Mouse (Mus musculus) embryonic facial prominence, embryonic 11.5 days (tissue): ENCODE results near the gene Esp3. TPM values are rescaled to one million over a fixed set of nuclear protein-coding genes. Genes with fewer than 3 reads are reported as not detected.
"Not testable (repeated sequence)": the region's sequence is repeated elsewhere in the genome, so short reads cannot be mapped to it uniquely, and the experiment has no call there.

ENCODE experiments used
- ATAC-seq: fragments of 200-750 bp; cut with Nextera tagmentation; replicated peaks from 2 replicates; pipeline ENCODE4 v1.8.0; 2017; ENCODE audit warnings: low read depth; ENCODE audit not compliant: insufficient number of reproducible peaks, low FRiP score, low TSS enrichment
- DNase-seq: peaks from one replicate; pipeline ENCODE4 v3.0.0-alpha.2; 2015; ENCODE audit warnings: low spot score
- H3K27ac ChIP-seq: fragments of 300-500 bp; sonication (generic); replicated peaks from 2 replicates; pipeline ENCODE4 v1.5.1; 2014; ENCODE audit warnings: mild to moderate bottlenecking, low read depth, low read length, control low read depth
- H3K27me3 ChIP-seq: fragments of 300-500 bp; sonication (generic); 2 replicates; pipeline ENCODE4 v1.6.1; 2014; ENCODE audit warnings: mild to moderate bottlenecking, low read length, moderate library complexity, mixed read lengths; ENCODE audit not compliant: control insufficient read depth, insufficient read depth
- H3K36me3 ChIP-seq: fragments of 300-500 bp; sonication (generic); replicated peaks from 2 replicates; pipeline ENCODE4 v1.6.1; 2014; ENCODE audit warnings: low read depth, mild to moderate bottlenecking, low read length, moderate library complexity, mixed read lengths; ENCODE audit not compliant: control insufficient read depth, insufficient read depth
- H3K4me1 ChIP-seq: fragments of 300-500 bp; sonication (generic); 2 replicates; pipeline ENCODE4 v1.6.1; 2014; ENCODE audit warnings: low read length, mixed read lengths; ENCODE audit not compliant: control insufficient read depth, insufficient read depth
- H3K4me2 ChIP-seq: fragments of 300-500 bp; sonication (generic); 2 replicates; pipeline ENCODE4 v1.6.1; 2014; ENCODE audit warnings: low read depth, mild to moderate bottlenecking, control low read depth, low read length, moderate library complexity
- H3K4me3 ChIP-seq: fragments of 300-500 bp; sonication (generic); 2 replicates; pipeline ENCODE4 v1.5.1; 2014; ENCODE audit warnings: low read depth, low read length, control low read depth
- H3K9ac ChIP-seq: fragments of 300-500 bp; sonication (generic); replicated peaks from 2 replicates; pipeline ENCODE4 v1.6.1; 2014; ENCODE audit warnings: mild to moderate bottlenecking, control low read depth, low read length
- H3K9me3 ChIP-seq: fragments of 300-500 bp; sonication (generic); replicated peaks from 2 replicates; pipeline ENCODE4 v1.6.1; 2016; ENCODE audit warnings: mild to moderate bottlenecking, low read length, inconsistent platforms, mixed read lengths; ENCODE audit not compliant: control insufficient read depth
- WGBS: fragments of 180-500 bp; shearing (Covaris S2); extraction: QIAGEN DNeasy Blood & Tissue Kit; methylation state at CpG from one replicate; pipeline ENCODE4 v1.1.7; 2014; 5-methylcytosine and 5-hydroxymethylcytosine counted together
- polyA plus RNA-seq: library from polyadenylated mRNA; unstranded; fragments of >200 nt; fragmentation: Nextera tagmentation; extraction: Ambion mirVana; gene quantifications from 2 replicates; pipeline ENCODE4 v1.2.1, GENCODE M21; 2014

The Esp3 gene
- not detected in 2 replicates for polyA plus RNA-seq

GRCm38 (mm10) chr17:40631775-40632174 is at the start of gene Esp3:
Gene Esp3 (plus strand): TSS chr17:40632075.
- H3K4me2 ChIP-seq, H3K4me1 ChIP-seq, H3K27me3 ChIP-seq, H3K9me3 ChIP-seq, H3K36me3 ChIP-seq, H3K4me3 ChIP-seq, H3K9ac ChIP-seq, ATAC-seq, DNase-seq, H3K27ac ChIP-seq: not testable (repeated sequence)
- WGBS: 91% methylated on average over 1 of the region's 1 CpGs

DNA sequence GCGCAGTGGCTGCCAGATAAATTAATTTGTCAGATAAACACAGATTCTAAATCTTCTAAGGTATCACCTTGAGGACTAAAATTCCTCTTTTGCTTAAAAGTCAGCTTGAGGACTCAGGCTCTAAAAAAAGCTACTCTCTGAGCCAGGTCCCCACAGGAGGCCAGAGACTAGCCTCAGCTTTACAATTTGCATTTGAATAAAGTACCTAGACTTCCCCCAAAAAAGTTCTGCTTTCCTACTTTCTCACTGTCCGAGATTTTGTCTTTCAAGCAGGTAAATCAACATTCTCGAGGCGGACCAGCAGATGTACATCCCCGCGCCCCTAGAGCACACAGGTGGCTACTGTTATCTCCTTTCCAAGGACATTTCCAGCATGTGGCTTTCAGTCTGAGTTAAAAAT is 48.0 kb upstream of the Esp3 start:
- not testable (repeated sequence) for H3K9ac ChIP-seq, DNase-seq, ATAC-seq, H3K27me3 ChIP-seq, H3K27ac ChIP-seq, H3K36me3 ChIP-seq, H3K4me2 ChIP-seq, H3K4me1 ChIP-seq, H3K4me3 ChIP-seq, H3K9me3 ChIP-seq
- 35% methylated on average over 6 of the region's 6 CpGs for WGBS

DNA sequence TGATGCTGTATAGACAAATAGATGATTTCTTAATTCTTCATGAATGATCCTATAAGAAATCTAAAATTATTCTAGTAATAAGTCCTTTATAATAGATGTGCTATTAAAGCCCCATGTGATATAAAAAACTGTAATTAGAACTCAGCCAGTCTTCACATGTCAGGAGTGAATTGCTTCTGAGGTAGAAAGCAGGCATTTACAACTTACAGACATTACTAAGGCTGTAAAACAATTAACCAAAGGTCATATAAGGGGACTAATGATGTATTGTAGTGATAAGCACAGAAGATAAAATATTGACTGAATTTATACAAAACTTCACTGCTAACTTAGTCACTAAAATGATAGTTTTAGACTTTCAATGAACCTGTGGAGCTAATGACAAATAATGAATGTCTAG is 40.6 kb upstream of the Esp3 start:
- H3K4me2 ChIP-seq: no peak overlapping the region
- ATAC-seq: no peak
- no peaks in the 10 kb centered on the region for H3K4me1 ChIP-seq

GRCm38 (mm10) chr17:40598294-40598693 is 33.6 kb upstream of the Esp3 start, which contains the start of gene Esp4:
Gene Esp4 (plus strand): TSS chr17:40598594.
- Histone ChIP-seq H3K4me1 (no peaks in the 10 kb centered on the region), H3K9ac (no peak within 1 kb of the TSS), H3K27me3 (no peaks in the 10 kb centered on the region), H3K4me2 (no peak within 1 kb of the TSS), H3K27ac (no peak within 1 kb of the TSS), H3K9me3 (no peaks in the 10 kb centered on the region), H3K4me3 (no peak within 1 kb of the TSS), H3K36me3 (no peaks in the 10 kb centered on the region)
- no peak for DNase-seq
- no peak for ATAC-seq

More for the DNA sequence above, 40.6 kb upstream of the Esp3 start:
- H3K9ac ChIP-seq: no peak overlapping the region
- no peaks in the 10 kb centered on the region for H3K36me3 ChIP-seq
- no peaks in the 10 kb centered on the region for H3K27me3 ChIP-seq
- no peak overlapping the region for H3K27ac ChIP-seq
- H3K4me3 ChIP-seq: no peak overlapping the region
- H3K9me3 ChIP-seq: no peaks in the 10 kb centered on the region
- DNase-seq: no peak

DNA sequence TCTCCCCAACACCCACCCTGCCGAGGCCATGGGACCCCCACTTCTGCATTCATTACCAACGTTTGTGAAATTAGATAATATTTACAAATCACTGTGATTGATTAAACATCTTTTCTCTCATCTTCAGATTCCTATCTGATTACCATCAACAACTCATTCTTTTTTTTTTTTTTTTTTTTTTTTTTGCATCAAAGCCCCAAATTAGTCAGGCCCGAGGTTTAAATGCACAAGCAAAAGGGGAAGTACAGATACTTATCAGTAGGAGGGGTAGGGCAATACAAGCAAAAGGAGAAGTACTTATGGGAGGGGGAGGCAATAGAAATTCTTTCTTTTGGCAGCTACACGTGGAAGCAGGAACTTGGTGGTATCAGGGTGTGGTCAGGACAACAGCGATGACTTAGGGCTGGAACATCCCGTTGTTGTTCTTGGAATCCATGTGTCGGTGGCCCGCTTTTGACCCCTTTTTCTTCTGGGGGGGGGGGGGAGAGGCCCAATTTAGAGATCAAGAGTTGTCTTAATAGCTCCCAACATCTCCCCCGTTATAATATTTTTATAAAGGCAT is 30.3 kb downstream of the Esp3 start:
- not testable (repeated sequence) for H3K9me3 ChIP-seq, H3K4me3 ChIP-seq, ATAC-seq, H3K36me3 ChIP-seq, DNase-seq, H3K27ac ChIP-seq, H3K4me1 ChIP-seq, H3K4me2 ChIP-seq, H3K27me3 ChIP-seq, H3K9ac ChIP-seq
- 73% methylated on average over 9 of the region's 9 CpGs for WGBS

GRCm38 (mm10) chr17:40663161-40663811 is 31.4 kb downstream of the Esp3 start:
- H3K27ac ChIP-seq, H3K4me3 ChIP-seq, H3K9ac ChIP-seq, ATAC-seq, H3K36me3 ChIP-seq, H3K4me2 ChIP-seq, H3K9me3 ChIP-seq, DNase-seq, H3K4me1 ChIP-seq, H3K27me3 ChIP-seq: not testable (repeated sequence)
- 82% methylated on average over 12 of the region's 12 CpGs for WGBS

Other genes with a start within 250 kb of the Esp3 start
- gene Esp8, start 112.1 kb upstream of the Esp3 start, polyA plus RNA-seq: not detected in 2 replicates
- gene Esp6, start 70.6 kb upstream of the Esp3 start, polyA plus RNA-seq: not detected in 2 replicates
- gene Esp4, start 33.5 kb upstream of the Esp3 start, polyA plus RNA-seq: not detected in 2 replicates
- gene Esp1, start 95.0 kb downstream of the Esp3 start, polyA plus RNA-seq: not detected in 2 replicates
- gene Crisp2, start 174.9 kb downstream of the Esp3 start, polyA plus RNA-seq: not detected in 2 replicates
- 6.5 and 6.7 TPM in 2 replicates for gene Rhag, start 179.1 kb downstream of the Esp3 start, polyA plus RNA-seq
- gene 9130008F23Rik, start 248.5 kb downstream of the Esp3 start, polyA plus RNA-seq: 0.70 and 1.2 TPM in 2 replicates